Comparison of ENCODE assay signal across 10 mouse cellular contexts in genomic region chr8:57319981-57320585, GRCm38 (mm10). TPM values are rescaled to one million over a fixed set of nuclear protein-coding genes. Genes with fewer than 3 reads are reported as not detected.
DNase-seq lines count a peak whose midpoint lies in the region; ATAC-seq lines count a peak whose summit lies in the region.
"Had no signal": no experiment of that assay in that cellular context is flagged by ENCODE, and none has a peak within 500 bp of the region (broad histone marks: within the 10 kb centered on the region; RNA-seq: fewer than 3 reads in every experiment).

No protein-coding gene starts in this region.

- peaks cover 10% of the 10 kb centered on the region for H3K4me1 ChIP-seq in forebrain, embryonic 11.5 days (replicated peaks; ENCODE audit: control insufficient read depth, insufficient read depth, low read length)
- peaks cover 15% of the 10 kb centered on the region for H3K4me1 ChIP-seq in forebrain, embryonic 16.5 days (replicated peaks; ENCODE audit: control insufficient read depth, insufficient read depth, low read length)
- H3K4me1 ChIP-seq in heart, embryonic 12.5 days (replicated peaks): peaks cover 13% of the 10 kb centered on the region
- peaks cover 13% of the 10 kb centered on the region for H3K4me1 ChIP-seq in limb, embryonic 15.5 days

- WGBS in forebrain, embryonic 11.5 days: 1% methylated on average over 22 of the region's 22 CpGs
- 2% methylated on average over 22 of the region's 22 CpGs for WGBS in forebrain, embryonic 16.5 days
- under 1% methylated on average over 22 of the region's 22 CpGs for WGBS in heart, embryonic 12.5 days
- WGBS in limb, embryonic 15.5 days: 3% methylated on average over 22 of the region's 22 CpGs

- H3K9ac ChIP-seq in forebrain, embryonic 11.5 days (ENCODE audit: low read length): no peak overlapping the region
- no peak overlapping the region for H3K9ac ChIP-seq in forebrain, embryonic 16.5 days (replicated peaks; ENCODE audit: low read depth, low read length)
- peak overlapping the region; percentile 96 for H3K9ac ChIP-seq in heart, embryonic 12.5 days
- H3K9ac ChIP-seq in limb, embryonic 15.5 days: 0 out of 2 replicates have a peak overlapping the region, but pooled peaks have one; percentile 20

- H3K27me3 ChIP-seq in forebrain, embryonic 11.5 days (ENCODE audit: control insufficient read depth, insufficient read depth, low read length): peaks cover 94% of the 10 kb centered on the region
- H3K27me3 ChIP-seq in forebrain, embryonic 16.5 days (replicated peaks; ENCODE audit: control insufficient read depth, insufficient read depth, low read length): peaks cover 71% of the 10 kb centered on the region
- H3K27me3 ChIP-seq in heart, embryonic 12.5 days (replicated peaks): no peaks in the 10 kb centered on the region
- peaks cover 50% of the 10 kb centered on the region for H3K27me3 ChIP-seq in limb, embryonic 15.5 days

- DNase-seq in forebrain, embryonic 11.5 days (ENCODE audit: low spot score): peak; percentile 59
- peak; percentile 57 for DNase-seq in ES-CJ7 (ENCODE audit: low read depth, low spot score)
- DNase-seq in adrenal gland, postnatal 14 days: no peak
- DNase-seq in ovary, adult 18-20 months (ENCODE audit: low spot score): no peak
- DNase-seq in frontal cortex, adult 2 months (ENCODE audit: extremely low spot score in 1 of 2, low spot score in 1 of 2): no peak
- DNase-seq: kidney, postnatal 14 days; thymus, postnatal 25 days had no signal

- H3K36me3 ChIP-seq in forebrain, embryonic 11.5 days (ENCODE audit: control insufficient read depth, insufficient read depth, low read length): no peaks in the 10 kb centered on the region
- H3K36me3 ChIP-seq in forebrain, embryonic 16.5 days (ENCODE audit: control insufficient read depth, insufficient read depth): no peaks in the 10 kb centered on the region
- peaks cover 16% of the 10 kb centered on the region for H3K36me3 ChIP-seq in heart, embryonic 12.5 days
- no peaks in the 10 kb centered on the region for H3K36me3 ChIP-seq in limb, embryonic 15.5 days

- H3K27ac ChIP-seq in forebrain, embryonic 11.5 days (ENCODE audit: low read depth, low read length): no peak overlapping the region
- H3K27ac ChIP-seq in forebrain, embryonic 16.5 days (ENCODE audit: low read length): no peak overlapping the region
- peak overlapping the region; percentile 98 for H3K27ac ChIP-seq in heart, embryonic 12.5 days (ENCODE audit: poor library complexity, severe bottlenecking)
- H3K27ac ChIP-seq in limb, embryonic 15.5 days: peak overlapping the region; percentile 72

- no peak for ATAC-seq in forebrain, embryonic 11.5 days (replicated peaks; ENCODE audit: low FRiP score)
- no peak for ATAC-seq in forebrain, embryonic 16.5 days
- no peak for ATAC-seq in heart, embryonic 12.5 days (ENCODE audit: insufficient number of reproducible peaks, low FRiP score)
- no peak for ATAC-seq in limb, embryonic 15.5 days (ENCODE audit: insufficient number of reproducible peaks, low FRiP score, low TSS enrichment, low read depth)

- no peak overlapping the region for H3K4me2 ChIP-seq in forebrain, embryonic 11.5 days (ENCODE audit: low read depth, low read length, severe bottlenecking)
- no peak overlapping the region for H3K4me2 ChIP-seq in forebrain, embryonic 16.5 days (ENCODE audit: low read length)
- H3K4me2 ChIP-seq in heart, embryonic 12.5 days: peak overlapping the region; percentile 83
- H3K4me2 ChIP-seq in limb, embryonic 15.5 days: peak overlapping the region; percentile 69

- no peaks in the 10 kb centered on the region for H3K9me3 ChIP-seq in forebrain, embryonic 11.5 days (ENCODE audit: control insufficient read depth, low read length)
- H3K9me3 ChIP-seq in forebrain, embryonic 16.5 days (ENCODE audit: control insufficient read depth, low read length): no peaks in the 10 kb centered on the region
- no peaks in the 10 kb centered on the region for H3K9me3 ChIP-seq in heart, embryonic 12.5 days (replicated peaks)
- H3K9me3 ChIP-seq in limb, embryonic 15.5 days: no peaks in the 10 kb centered on the region

- H3K4me3 ChIP-seq in forebrain, embryonic 11.5 days (ENCODE audit: low read depth, low read length): no peak overlapping the region
- H3K4me3 ChIP-seq in forebrain, embryonic 16.5 days (replicated peaks; ENCODE audit: low read length): no peak overlapping the region
- H3K4me3 ChIP-seq in heart, embryonic 12.5 days: peak overlapping the region; percentile 91
- peak overlapping the region; percentile 59 for H3K4me3 ChIP-seq in limb, embryonic 15.5 days

RNA-seq across cellular contexts. Expression of gene Hand2, which starts 0.7 kb away (rescaled TPM):
- polyA plus RNA-seq in forebrain, embryonic 11.5 days (2014; fragmentation: Nextera tagmentation; extraction: Ambion mirVana): not detected in 2 replicates
- not detected in 2 replicates for polyA plus RNA-seq in forebrain, embryonic 16.5 days (2015; fragmentation: Nextera tagmentation; extraction: Ambion mirVana)
- polyA plus RNA-seq in heart, embryonic 12.5 days (2016; fragmentation: Nextera tagmentation; extraction: Ambion mirVana): 18.0 and 19.4 TPM in 2 replicates
- 5.0 and 6.6 TPM in 2 replicates for polyA plus RNA-seq in limb, embryonic 15.5 days (2015; fragmentation: Nextera tagmentation; extraction: Ambion mirVana)
- 35.6 and 40.2 TPM in 2 replicates for total RNA-seq in adrenal gland, postnatal 14 days (2021)
- polyA plus RNA-seq in frontal cortex, adult 2 months (2012; rRNA removed): 0.04 and 0.38 TPM in 2 replicates

Comparison
In these comparisons a context has a peak if more than half of its experiments do, and no peak if none do; other contexts are left out.
1. DNase-seq: peak in forebrain, embryonic 11.5 days (single experiment) and ES-CJ7 (single experiment); none in adrenal gland, postnatal 14 days (single experiment), ovary, adult 18-20 months (single experiment) and frontal cortex, adult 2 months (0 of 2).
2. H3K27ac ChIP-seq: peak in heart, embryonic 12.5 days (single experiment) and limb, embryonic 15.5 days (single experiment); none in forebrain, embryonic 11.5 days (single experiment) and forebrain, embryonic 16.5 days (single experiment).
3. H3K4me2 ChIP-seq: peak in heart, embryonic 12.5 days (single experiment) and limb, embryonic 15.5 days (single experiment); none in forebrain, embryonic 11.5 days (single experiment) and forebrain, embryonic 16.5 days (single experiment).
4. H3K4me3 ChIP-seq: peak in heart, embryonic 12.5 days (single experiment) and limb, embryonic 15.5 days (single experiment); none in forebrain, embryonic 11.5 days (single experiment) and forebrain, embryonic 16.5 days (single experiment).
5. H3K9ac ChIP-seq: peak in heart, embryonic 12.5 days (single experiment) and limb, embryonic 15.5 days (single experiment); none in forebrain, embryonic 11.5 days (single experiment) and forebrain, embryonic 16.5 days (single experiment).